Mouse (Mus musculus) R1 (cell line): Measurements from ENCODE around the gene Cpvl.

Source experiments
- DNase-seq: peaks from one replicate; pipeline ENCODE4 v3.0.0-alpha.2; 2018; ENCODE audit warnings: low read depth, low spot score

Gene Cpvl

GRCm38 (mm10) chr6:53937143-53938134 is 41.0 kb downstream of the Cpvl start:
- no peak for DNase-seq

- no peak for DNase-seq
Observed at GRCm38 (mm10) chr6:53931605-53932004, 46.9 kb downstream of the Cpvl start.

DNA sequence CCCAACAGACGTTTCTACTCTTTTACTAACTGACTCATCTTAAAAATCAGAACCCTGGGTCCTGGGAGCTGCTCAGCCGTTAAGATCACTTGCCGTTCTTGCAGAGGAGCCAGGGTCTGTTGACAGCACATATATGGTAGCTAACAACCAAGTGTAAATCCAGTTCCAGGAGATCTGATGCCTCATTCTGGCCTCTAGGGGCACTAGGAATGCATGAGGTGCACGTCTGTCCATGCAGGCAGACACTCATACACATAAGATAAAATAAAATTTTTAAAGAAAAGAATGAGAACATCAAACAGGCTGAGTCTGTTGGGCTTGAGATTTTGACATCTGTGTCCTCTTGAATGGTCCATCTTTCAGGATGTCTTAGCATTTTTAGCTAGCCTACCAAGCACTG is 48.6 kb downstream of the Cpvl start:
- no peak for DNase-seq

GRCm38 (mm10) chr6:53926197-53926596 is 52.3 kb downstream of the Cpvl start:
- no peak for DNase-seq

GRCm38 (mm10) chr6:53925192-53925591 is 53.3 kb downstream of the Cpvl start:
- no peak for DNase-seq

- no peak for DNase-seq
Observed at GRCm38 (mm10) chr6:53920041-53920440, 58.4 kb downstream of the Cpvl start.

- no peak for DNase-seq
Observed at GRCm38 (mm10) chr6:53917026-53917558, 61.4 kb downstream of the Cpvl start.

DNA sequence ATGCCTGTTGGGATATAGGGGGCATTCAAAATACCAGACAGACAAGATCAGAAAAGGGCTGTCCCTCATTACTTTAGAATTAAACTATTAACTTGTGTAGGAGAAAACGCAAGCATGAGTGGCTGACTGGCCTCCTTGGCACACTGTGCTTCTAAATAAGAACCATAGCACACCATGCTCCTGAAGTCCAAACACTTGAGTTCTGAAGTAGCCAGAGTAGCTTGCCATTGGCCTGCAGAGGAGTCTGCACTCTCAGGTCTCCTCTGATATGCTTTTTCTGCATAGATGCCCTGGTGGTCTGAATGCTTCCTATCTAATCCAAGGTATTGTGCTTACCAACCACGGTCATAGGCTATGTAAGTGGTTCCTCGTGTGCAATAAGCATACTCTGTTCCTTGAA is 63.1 kb downstream of the Cpvl start:
- no peak for DNase-seq

- DNase-seq, result no peak
Observed at GRCm38 (mm10) chr6:53913151-53913550, 65.3 kb downstream of the Cpvl start.

- DNase-seq, result no peak
Observed at GRCm38 (mm10) chr6:53912112-53912782, 66.2 kb downstream of the Cpvl start.

DNA sequence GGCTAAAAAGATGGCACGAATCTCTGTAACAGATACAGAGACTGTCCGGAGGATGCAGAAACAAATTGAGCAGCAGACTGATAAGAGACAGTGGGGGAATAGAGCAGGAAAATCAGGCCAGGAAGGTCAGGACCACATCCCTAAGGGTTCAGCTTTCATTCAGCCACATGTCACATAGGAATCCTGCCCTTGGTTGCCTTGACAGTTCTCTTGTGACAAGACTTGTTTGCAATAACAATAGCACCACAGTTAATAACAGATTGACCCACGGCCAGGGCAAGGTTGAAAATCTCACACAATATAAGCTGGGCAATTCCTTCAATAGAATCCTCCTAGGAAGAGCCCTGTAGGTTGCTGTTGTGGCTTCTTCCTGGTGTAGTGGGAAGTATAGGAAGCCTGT is 68.5 kb downstream of the Cpvl start:
- DNase-seq, result no peak

DNA sequence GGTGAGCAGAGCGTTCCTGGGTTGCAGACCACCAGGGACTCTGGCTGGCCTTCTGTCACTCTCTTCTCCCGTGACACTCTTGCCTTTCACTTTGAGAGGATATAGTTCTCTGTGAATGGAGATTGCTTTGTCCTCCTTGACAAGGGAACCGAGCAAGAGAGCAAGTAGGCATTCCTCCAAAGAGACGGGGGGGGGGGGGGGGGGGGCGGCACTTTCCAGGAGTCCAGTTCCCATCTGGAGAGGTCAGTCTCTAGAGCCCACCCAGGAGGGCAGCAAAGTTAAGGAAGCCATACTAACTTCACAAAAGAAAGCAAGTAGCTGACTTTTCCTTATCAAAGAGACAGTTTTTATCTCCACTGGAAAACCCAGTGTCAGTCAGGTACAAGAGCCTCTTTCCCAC is 69.0 kb downstream of the Cpvl start:
- no peak for DNase-seq

- no peak for DNase-seq
Observed at GRCm38 (mm10) chr6:53906871-53907270, 71.6 kb downstream of the Cpvl start.

DNA sequence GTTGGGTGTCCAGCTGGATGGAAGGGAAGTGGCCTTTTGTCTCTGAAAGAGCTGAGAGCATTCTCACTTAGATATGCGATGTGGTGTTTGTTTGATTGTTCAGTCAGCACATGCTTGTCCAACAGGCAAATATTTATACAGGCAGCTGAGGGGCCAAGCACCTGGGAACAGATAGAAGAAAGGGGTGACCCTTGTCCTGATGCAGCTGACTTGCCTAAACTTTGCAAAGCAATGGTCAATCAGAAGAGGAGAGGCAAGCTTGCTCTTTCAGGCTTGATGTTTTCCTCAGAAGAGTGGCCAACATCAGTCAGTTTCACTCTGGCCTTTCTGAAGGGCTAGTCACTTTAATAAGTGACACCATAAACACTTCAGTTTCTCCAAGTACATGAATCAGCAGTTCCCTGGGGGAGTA is 72.4 kb downstream of the Cpvl start:
- no peak for DNase-seq

DNA sequence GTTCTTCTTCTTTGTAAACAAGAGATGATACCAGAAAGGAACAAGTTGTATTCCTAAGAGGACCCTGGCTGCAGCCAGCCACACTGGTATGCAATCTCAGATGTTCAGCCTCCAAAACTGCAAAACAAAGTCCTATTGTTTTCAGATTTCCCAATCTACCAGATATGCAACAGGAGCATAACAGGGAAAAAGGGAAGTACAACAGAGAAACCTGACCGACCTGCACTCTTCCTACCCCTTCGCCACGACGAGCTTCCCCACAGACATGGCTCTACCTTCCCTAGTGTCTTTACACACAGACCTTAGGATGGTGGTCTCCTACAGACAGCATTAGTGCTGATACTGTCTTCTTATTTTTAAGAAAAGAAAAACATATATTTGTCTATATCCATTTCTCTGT is 72.9 kb downstream of the Cpvl start:
- DNase-seq, result no peak

DNA sequence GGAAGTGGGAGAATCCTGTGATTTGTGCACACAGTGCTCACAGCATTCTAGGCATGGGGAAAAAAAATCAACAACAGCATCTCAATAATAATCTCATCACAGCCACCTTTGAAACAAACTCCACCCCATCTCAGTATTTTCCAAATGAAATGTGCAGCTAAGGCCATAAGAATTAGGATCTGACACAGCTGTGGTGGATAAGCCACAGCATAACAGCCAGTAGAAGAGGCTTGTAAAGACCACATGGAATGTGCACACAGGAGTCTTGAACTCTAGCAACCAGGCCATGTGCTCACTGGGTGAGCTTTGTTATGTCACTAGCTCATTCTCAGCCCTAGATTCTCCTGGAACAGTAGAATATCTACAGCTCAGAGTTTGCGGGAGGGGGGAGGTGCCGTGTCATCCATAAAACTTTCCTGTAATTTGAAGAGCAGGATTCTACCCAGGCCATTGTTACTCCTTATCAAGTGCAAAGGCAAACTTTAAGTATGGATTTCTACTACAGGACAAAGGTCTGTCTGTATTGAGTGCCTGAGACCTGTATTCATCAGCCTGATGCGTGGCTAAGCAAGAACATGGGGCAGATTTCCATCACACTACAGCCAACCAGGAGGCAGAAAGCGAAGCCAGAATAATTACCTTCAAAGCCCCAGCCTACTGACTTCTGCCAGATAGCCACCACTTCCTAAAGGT is 73.6 kb downstream of the Cpvl start:
- DNase-seq, result no peak

DNA sequence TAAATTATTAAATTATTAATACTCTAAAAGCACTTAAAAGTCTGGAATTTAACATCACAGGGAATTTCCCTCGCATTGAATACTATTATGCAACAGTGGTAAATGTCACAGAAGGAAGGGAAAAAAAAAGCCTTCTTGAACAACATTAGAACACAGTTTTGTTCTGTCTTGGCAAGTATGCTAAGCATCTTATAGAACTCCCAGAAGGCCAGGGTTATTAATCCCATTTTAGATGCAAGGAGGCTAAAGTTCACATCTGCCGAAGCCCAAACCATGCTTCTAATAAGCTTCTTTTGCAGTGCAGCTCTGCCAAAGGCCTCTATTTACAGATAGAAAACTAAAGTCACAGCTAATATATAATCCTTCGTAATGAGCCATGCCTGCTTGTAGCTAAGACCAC is 74.3 kb downstream of the Cpvl start:
- no peak for DNase-seq

- no peak for DNase-seq
Observed at GRCm38 (mm10) chr6:53901741-53902140, 76.7 kb downstream of the Cpvl start.

DNA sequence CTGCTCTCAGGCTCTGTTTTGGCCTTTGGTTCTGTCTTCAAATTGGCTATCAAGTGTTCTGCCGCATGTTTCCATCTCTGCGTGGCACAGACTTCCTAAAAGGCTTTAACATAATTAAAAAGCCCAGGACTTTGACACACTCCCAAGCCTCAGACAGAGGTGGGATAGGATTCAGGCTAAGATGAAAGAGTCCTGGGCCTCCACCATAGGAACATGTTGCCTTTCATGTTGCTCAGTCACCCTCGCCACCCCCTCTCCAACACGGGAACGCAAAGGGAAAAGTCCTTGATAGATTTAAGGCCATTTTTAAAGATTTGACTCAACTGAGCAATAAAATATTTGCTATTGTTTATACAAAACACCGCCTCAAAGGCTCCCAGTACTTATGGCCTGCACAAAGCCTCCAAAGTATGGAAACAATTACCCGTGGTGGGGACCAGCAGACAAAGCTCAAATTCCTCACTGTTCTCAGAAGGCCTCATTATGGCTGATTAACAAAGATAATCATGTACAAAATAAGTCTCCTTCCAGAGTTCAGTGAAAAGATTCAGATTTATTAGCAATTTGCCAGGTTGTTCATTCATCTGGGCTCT is 80.5 kb downstream of the Cpvl start:
- DNase-seq, result no peak

DNA sequence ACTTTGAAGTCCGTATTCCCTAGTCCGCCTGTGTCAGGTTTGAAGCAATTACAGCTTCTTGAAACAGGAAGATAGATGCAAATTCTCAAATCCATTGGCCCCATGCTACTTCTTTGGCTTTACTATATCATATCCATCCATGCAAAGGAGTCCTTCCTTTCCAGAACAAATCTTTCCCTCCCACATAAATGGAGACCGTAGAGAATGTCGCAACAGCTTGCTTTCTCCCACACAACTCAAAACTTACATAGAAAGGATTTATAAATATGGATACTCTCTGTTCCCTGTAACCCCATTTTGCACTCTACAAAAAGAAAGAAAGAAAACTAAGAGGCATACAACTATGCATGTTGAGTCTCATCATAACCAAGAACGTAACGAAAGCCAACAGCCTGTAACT is 81.3 kb downstream of the Cpvl start:
- DNase-seq, result no peak

- DNase-seq, result no peak
Observed at GRCm38 (mm10) chr6:53893731-53894130, 84.7 kb downstream of the Cpvl start.

- DNase-seq, result no peak
Observed at GRCm38 (mm10) chr6:53891109-53891508, 87.4 kb downstream of the Cpvl start.
